Mouse (Mus musculus) heart, embryonic 12.5 days (tissue): ENCODE data around the gene Pdzd2. TPM values are rescaled to one million over a fixed set of nuclear protein-coding genes. Genes with fewer than 3 reads are reported as not detected.

Experiments
- ATAC-seq: fragments of 200-750 bp; cut with Nextera tagmentation; 2 replicates; pipeline ENCODE4 v1.8.0; 2017; ENCODE audit warnings: moderate TSS enrichment, moderate library complexity; ENCODE audit not compliant: insufficient number of reproducible peaks, low FRiP score
- H3K27ac ChIP-seq: fragments of 300-500 bp; sonication (generic); 2 replicates; pipeline ENCODE4 v1.5.1; 2016; ENCODE audit warnings: mild to moderate bottlenecking, moderate library complexity; ENCODE audit not compliant: poor library complexity, severe bottlenecking
- H3K27me3 ChIP-seq: fragments of 300-500 bp; sonication (generic); replicated peaks from 2 replicates; pipeline ENCODE4 v1.6.1; 2016; ENCODE audit warnings: mild to moderate bottlenecking, moderate library complexity
- H3K36me3 ChIP-seq: fragments of 300-500 bp; sonication (generic); 2 replicates; pipeline ENCODE4 v1.6.1; 2016; ENCODE audit warnings: mild to moderate bottlenecking, moderate library complexity
- H3K4me1 ChIP-seq: fragments of 300-500 bp; sonication (generic); replicated peaks from 2 replicates; pipeline ENCODE4 v1.6.1; 2016; ENCODE audit warnings: mild to moderate bottlenecking
- H3K4me2 ChIP-seq: fragments of 300-500 bp; sonication (generic); 2 replicates; pipeline ENCODE4 v1.6.1; 2016; ENCODE audit warnings: mild to moderate bottlenecking, moderate library complexity
- H3K4me3 ChIP-seq: fragments of 300-500 bp; sonication (generic); 2 replicates; pipeline ENCODE4 v1.5.1; 2016; ENCODE audit warnings: mild to moderate bottlenecking
- H3K9ac ChIP-seq: fragments of 300-500 bp; sonication (generic); 2 replicates; pipeline ENCODE4 v1.6.1; 2016; ENCODE audit warnings: mild to moderate bottlenecking, moderate library complexity
- H3K9me3 ChIP-seq: fragments of 300-500 bp; sonication (generic); replicated peaks from 2 replicates; pipeline ENCODE4 v1.6.1; 2016; ENCODE audit warnings: mild to moderate bottlenecking, moderate library complexity
- WGBS: fragments of 180-500 bp; shearing (Covaris S2); methylation state at CpG from one replicate; pipeline ENCODE4 v1.1.7; 2016; 5-methylcytosine and 5-hydroxymethylcytosine counted together
- polyA plus RNA-seq: library from polyadenylated mRNA; unstranded; fragments of >200 nt; fragmentation: Nextera tagmentation; extraction: Ambion mirVana; gene quantifications from 2 replicates; pipeline ENCODE4 v1.2.1, GENCODE M21; 2016

Gene Pdzd2
- polyA plus RNA-seq, 1 experiment from 2014 or later = 14.4 TPM

DNA sequence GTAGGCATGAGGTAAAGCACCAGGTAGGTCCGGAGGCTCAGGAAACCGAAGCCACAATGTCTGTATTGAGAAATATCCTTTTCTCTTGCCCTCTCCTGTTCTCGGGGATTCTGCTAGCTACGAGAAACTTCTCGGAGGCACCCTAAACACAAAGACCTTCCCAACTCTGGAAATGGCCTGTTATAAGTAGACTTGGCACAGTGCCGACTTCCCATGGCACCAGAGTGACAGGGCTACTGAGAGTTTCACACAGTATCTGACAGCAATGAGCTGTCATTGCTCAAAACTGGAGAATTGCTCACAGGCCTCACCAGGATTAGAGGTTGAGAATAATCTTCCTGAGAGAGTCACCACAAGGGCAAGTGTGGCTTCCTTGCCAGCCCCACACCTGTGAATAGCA is 21.0 kb upstream of the Pdzd2 start:
- peaks cover 34% of the 10 kb centered on the region for H3K4me1 ChIP-seq
- no peak overlapping the region for H3K4me2 ChIP-seq
- H3K9me3 ChIP-seq = no peaks in the 10 kb centered on the region
- 70% methylated on average over 6 of the region's 6 CpGs for WGBS
- H3K27me3 ChIP-seq = no peaks in the 10 kb centered on the region
- H3K27ac ChIP-seq = peak overlapping the region; percentile 44; the same call in 1 of the 2 replicates
- no peak overlapping the region for H3K4me3 ChIP-seq
- H3K9ac ChIP-seq = no peak overlapping the region
- H3K36me3 ChIP-seq = no peaks in the 10 kb centered on the region
- no peak for ATAC-seq

DNA sequence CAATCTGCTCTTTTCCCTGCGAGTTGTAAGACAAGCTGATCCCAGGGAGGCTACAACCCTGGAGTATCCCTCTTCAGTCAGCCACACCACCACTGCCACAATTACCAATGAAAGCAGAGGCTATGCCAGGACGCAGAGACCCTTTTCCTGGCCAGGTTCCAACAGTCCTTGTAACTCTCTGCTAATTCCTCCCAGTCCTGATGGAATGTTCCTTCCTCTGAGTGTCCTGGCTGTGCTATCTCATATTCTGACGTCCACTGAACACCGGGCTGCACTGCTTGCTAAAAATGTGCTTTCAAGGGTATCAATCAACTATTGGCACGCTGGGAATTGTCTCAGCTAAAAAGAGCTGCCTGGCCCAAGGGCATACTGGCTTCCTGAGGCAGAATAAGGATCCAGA is 18.7 kb upstream of the Pdzd2 start:
- Histone ChIP-seq H3K27ac (peak overlapping the region; percentile 89), H3K27me3 (no peaks in the 10 kb centered on the region)

DNA sequence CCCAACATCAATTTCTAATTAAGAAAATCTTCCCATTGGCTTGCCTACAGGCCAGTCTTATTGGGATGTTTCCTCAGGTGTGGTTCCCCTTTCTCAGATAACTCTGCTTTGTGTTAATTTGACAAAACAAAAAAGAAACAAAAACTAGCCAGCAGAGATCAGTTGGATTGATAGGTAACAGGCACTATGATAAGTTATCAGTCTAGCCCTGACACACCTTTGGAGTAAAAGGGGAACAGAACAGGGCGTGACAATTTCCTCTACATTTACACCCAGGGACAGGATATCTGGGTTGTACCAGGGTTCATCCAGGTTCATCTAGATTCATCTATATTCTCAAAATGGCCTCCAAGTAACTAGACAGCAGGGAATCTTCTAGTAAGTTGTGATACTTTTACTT is 18.0 kb upstream of the Pdzd2 start:
- ATAC-seq = no peak
- WGBS = 81% methylated on average over 1 of the region's 1 CpGs
- Histone ChIP-seq H3K36me3 (no peaks in the 10 kb centered on the region), H3K9ac (no peak overlapping the region), H3K4me3 (no peak overlapping the region), H3K4me2 (no peak overlapping the region), H3K27me3 (no peaks in the 10 kb centered on the region), H3K4me1 (peaks cover 46% of the 10 kb centered on the region), H3K27ac (no peak overlapping the region), H3K9me3 (no peaks in the 10 kb centered on the region)

More for the DNA sequence above, 18.7 kb upstream of the Pdzd2 start:
- no peak overlapping the region for H3K4me2 ChIP-seq
- H3K4me3 ChIP-seq = no peak overlapping the region
- H3K9me3 ChIP-seq = no peaks in the 10 kb centered on the region
- 14% methylated on average over 5 of the region's 5 CpGs for WGBS
- ATAC-seq = peak; percentile 76
- H3K9ac ChIP-seq = no peak overlapping the region
- no peaks in the 10 kb centered on the region for H3K36me3 ChIP-seq
- H3K4me1 ChIP-seq = peaks cover 43% of the 10 kb centered on the region

DNA sequence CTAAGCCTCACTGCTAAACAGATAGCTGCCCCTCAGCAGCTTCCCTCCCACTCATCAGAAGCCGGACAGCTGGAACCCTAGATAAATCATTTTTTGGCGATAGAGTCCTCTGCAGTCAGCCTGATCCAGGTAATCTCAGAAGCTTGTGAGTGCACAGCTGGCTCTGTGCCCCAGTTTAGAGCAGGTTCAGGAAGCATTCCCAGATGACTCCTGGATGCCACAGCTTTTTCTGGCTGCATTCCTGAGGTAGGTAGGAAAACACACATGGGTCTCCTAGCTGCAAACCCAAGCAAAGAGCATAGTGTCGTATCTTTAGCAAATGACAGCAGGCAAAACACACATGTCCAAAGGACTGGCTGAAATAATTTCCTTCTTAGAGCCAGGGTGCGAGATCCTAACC is 13.5 kb upstream of the Pdzd2 start:
- no peak overlapping the region for H3K4me2 ChIP-seq
- ATAC-seq = no peak
- H3K4me3 ChIP-seq = no peak overlapping the region
- no peaks in the 10 kb centered on the region for H3K27me3 ChIP-seq
- WGBS = 26% methylated on average over 4 of the region's 4 CpGs
- no peak overlapping the region for H3K9ac ChIP-seq
- no peaks in the 10 kb centered on the region for H3K9me3 ChIP-seq
- no peaks in the 10 kb centered on the region for H3K36me3 ChIP-seq
- H3K4me1 ChIP-seq = peaks cover 52% of the 10 kb centered on the region
- H3K27ac ChIP-seq = peak overlapping the region; percentile 34; the same call in 1 of the 2 replicates

DNA sequence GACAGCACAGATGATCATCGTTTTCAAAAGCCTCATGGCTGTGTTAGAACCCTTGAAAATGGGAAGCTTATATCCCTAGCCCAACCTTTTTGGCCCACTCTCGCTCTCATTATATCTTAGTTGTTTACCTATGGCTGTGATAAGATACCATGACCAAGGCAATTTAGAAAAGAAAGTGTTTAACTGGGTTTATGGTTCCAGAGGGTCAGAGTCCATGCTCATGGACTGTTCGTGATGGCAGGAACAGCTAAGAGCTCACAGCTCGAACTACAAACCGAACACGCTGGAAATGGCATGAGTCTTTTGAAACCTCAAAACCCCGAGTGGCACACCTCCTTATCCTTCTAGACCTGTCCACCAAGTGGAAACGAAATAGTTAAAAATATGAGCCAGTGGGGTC is 11.2 kb upstream of the Pdzd2 start:
- Histone ChIP-seq H3K4me1 (peaks cover 50% of the 10 kb centered on the region), H3K27ac (peak overlapping the region; percentile 78)
- no peak for ATAC-seq

DNA sequence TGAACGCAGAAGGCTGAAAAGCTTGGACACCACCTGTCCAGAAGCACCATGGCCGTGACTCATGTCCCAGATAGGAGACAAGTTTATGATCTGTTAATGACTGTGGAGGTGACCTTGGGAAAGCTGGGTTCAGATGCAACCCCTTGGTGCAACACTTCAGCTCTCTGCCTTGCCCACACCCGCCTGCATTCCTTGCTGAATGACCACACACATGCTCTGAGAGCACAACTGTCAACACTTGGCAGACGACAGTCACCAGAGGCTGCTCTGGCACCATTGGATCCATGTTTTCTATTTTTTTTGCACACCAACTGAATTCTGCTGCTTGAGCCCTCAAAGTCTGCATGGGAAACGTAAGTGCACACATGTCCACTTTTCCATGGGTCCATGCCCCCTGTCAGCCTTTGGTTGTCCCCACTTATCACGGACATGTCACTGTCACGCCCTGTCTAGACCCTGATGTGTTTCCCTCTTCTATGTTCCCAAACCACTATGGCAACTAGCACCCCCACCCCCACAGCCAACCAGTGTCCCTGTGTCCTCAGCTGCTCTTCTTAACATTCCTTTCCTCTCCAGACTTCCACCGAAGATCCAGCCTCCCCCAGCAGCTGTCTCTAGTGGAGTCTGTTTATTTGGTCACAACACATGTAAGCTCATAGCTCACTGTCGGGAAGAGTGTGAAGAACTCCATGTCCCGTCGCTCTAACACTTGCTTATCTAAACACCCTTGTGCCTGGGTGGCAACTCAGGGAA is 10.0 kb upstream of the Pdzd2 start:
- Histone ChIP-seq H3K27me3 (no peaks in the 10 kb centered on the region), H3K9ac (no peak overlapping the region), H3K4me3 (no peak overlapping the region), H3K27ac (peak overlapping the region; percentile 78), H3K4me2 (peak overlapping the region; percentile 38), H3K36me3 (no peaks in the 10 kb centered on the region), H3K9me3 (0 out of 2 replicates have a peak, but pooled peaks cover 3% of the 10 kb centered on the region), H3K4me1 (peaks cover 52% of the 10 kb centered on the region)
- WGBS = 23% methylated on average over 11 of the region's 11 CpGs
- ATAC-seq = peak; percentile 78

More for the DNA sequence above, 11.2 kb upstream of the Pdzd2 start:
- Histone ChIP-seq H3K36me3 (no peaks in the 10 kb centered on the region), H3K4me3 (no peak overlapping the region), H3K9me3 (0 out of 2 replicates have a peak, but pooled peaks cover 3% of the 10 kb centered on the region), H3K27me3 (no peaks in the 10 kb centered on the region), H3K4me2 (no peak overlapping the region), H3K9ac (no peak overlapping the region)
- 79% methylated on average over 8 of the region's 8 CpGs for WGBS

DNA sequence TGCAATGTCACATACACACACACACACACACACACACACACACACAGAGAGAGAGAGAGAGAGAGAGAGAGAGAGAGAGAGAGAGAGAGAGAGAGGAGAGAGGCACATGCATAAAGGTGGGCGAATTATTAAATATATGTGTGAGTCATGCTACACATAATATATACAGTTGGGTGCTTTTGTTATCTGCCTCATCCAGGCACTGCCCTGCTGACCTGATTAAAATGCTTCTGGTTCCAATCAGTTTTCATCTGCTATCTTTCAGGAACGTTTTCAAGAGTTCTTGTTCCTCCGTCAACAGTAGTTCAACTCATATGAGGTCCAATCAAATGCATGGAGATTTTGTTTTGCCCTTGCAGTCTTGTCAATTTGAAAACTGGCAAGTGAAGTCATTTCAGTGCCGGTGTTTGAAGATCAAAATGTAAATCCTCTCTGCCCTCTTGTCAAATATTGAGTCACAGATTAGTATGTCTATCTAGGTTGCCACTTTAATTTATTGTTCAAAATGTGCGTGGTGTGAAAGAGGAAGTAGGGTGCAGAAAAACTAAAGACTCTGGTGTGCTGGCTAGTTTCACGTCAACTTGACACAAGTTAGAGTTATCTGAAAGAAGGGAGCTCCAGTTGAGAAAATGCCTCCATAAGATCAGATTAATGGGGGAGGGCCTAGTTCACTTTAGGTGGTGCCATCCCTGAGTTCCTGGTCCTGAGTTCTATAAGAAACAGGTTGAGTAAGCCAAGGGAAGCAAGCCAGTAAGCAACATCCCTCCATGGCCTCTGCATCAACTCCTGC is 2.6 kb upstream of the Pdzd2 start:
- ATAC-seq = no peak
- Histone ChIP-seq H3K27ac (no peak overlapping the region), H3K4me3 (no peak overlapping the region), H3K27me3 (peaks cover 12% of the 10 kb centered on the region), H3K4me1 (peaks cover 28% of the 10 kb centered on the region), H3K36me3 (no peaks in the 10 kb centered on the region), H3K9me3 (0 out of 2 replicates have a peak, but pooled peaks cover 3% of the 10 kb centered on the region), H3K4me2 (no peak overlapping the region), H3K9ac (no peak overlapping the region)
- 74% methylated on average over 6 of the region's 6 CpGs for WGBS

DNA sequence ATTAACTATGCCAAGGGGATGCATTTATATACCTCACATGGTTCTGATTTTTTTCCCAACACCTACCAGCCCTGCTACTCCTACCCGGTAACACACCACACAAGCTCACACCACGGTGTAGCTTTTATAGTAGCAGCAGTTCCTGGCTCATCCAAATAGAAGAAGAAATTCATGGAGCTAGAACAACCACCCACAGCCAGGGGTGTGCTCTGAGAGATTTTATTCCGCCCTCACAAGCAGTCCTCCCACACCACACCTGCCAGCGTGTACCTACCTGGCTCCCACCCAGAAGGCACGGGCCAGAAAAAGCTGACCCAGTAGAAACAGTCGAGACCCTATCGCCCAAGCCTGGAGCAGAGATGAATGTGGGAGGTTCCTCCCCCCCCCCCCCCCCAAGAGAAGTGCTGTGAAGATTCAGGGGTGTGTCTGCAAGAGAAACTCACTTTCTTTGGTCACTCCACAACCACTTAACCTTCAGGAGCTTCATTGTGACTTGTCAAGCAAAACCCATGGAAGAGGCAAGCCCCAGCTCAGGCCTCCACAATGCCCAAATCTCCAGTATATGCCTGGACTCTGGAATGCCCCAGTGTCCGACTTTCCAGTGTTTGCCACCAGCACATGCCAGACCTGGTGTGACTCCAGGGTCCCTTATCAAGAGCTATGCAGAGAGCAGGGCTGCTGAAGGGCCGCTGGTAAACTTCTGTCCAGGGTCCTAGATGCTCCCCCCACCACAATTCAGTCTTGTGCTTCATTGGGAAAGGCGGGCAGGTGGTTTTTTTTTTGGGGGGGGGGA is 1.2 kb downstream of the Pdzd2 start:
- H3K9ac ChIP-seq = no peak overlapping the region
- no peak overlapping the region for H3K27ac ChIP-seq

DNA sequence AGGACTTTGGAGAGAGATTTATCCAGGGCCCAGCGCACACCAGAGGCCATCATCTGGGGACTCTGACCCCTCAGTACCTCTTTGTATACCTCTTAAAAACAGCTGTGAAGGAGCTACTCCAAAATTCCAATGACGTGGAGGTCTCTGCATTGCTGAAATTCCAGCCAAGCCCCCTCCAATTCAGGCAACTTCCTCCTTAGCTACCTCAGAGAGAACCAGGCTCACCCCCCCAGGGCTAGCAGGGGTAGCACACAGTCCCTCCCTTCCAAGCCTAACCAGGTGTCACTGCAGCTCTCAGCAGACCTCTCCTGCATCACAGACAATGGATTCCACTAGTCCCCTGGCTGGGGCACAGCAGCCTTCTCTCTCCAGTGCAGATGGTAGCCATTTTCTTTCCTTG is 4.5 kb downstream of the Pdzd2 start:
- Histone ChIP-seq H3K4me2 (no peak overlapping the region), H3K9me3 (no peaks in the 10 kb centered on the region), H3K4me3 (no peak overlapping the region), H3K4me1 (peaks cover 33% of the 10 kb centered on the region), H3K36me3 (no peaks in the 10 kb centered on the region), H3K9ac (no peak overlapping the region), H3K27ac (no peak overlapping the region), H3K27me3 (peaks cover 12% of the 10 kb centered on the region)
- 39% methylated on average over 2 of the region's 2 CpGs for WGBS
- no peak for ATAC-seq

More for the DNA sequence above, 1.2 kb downstream of the Pdzd2 start:
- no peak for ATAC-seq
- peaks cover 12% of the 10 kb centered on the region for H3K27me3 ChIP-seq
- peaks cover 30% of the 10 kb centered on the region for H3K4me1 ChIP-seq
- H3K4me3 ChIP-seq = peak overlapping the region; percentile 64
- 33% methylated on average over 10 of the region's 10 CpGs for WGBS
- H3K4me2 ChIP-seq = peak overlapping the region; percentile 88
- no peaks in the 10 kb centered on the region for H3K9me3 ChIP-seq
- no peaks in the 10 kb centered on the region for H3K36me3 ChIP-seq

DNA sequence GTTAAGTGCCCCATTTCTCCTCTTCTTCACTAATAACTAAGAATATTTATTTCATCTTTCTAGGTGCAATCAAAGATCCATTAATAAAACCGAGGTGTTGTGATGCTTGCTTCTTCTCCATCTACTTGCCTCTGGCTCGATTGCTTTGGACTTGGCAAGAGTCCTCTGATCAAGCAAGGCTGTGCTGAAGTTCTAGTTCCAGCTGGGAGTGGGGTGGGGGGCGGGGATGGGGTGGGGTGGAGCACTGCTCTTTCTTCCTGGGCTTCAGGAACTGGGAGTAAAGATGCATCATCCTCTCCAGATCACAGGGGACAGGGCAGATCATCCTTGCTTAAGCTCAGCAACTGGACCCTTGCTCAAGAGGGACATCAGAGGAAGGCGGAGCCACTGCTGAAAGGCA is 5.5 kb downstream of the Pdzd2 start:
- Histone ChIP-seq H3K27ac (no peak overlapping the region), H3K27me3 (peaks cover 12% of the 10 kb centered on the region), H3K4me3 (no peak overlapping the region), H3K36me3 (no peaks in the 10 kb centered on the region), H3K4me2 (no peak overlapping the region), H3K9me3 (no peaks in the 10 kb centered on the region), H3K9ac (no peak overlapping the region), H3K4me1 (peaks cover 29% of the 10 kb centered on the region)
- 63% methylated on average over 4 of the region's 4 CpGs for whole genome bisulfite sequencing
- ATAC-seq = no peak

DNA sequence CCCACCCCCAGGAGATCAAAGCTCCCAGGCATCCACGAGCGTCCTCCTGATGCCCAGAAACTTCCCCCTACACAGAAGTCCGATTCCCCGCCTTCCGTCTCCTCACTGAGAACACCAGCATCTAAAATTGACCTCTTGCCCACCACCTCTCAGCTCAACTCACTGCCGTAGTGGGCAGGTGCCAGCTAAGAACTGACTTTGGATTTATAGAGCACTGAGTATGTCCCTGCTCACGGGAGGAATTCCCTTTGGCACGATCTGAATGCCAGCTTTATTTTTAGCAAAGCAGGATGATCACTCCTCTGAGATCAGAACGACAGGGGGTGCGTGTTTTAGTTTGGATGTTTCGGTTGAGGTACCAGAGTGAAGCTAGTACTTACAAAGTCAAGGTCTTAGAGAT is 7.1 kb downstream of the Pdzd2 start:
- Histone ChIP-seq H3K4me1 (peaks cover 25% of the 10 kb centered on the region), H3K9me3 (no peaks in the 10 kb centered on the region), H3K27ac (no peak overlapping the region), H3K36me3 (no peaks in the 10 kb centered on the region), H3K27me3 (0 out of 2 replicates have a peak, but pooled peaks cover 1% of the 10 kb centered on the region), H3K4me2 (no peak overlapping the region), H3K4me3 (no peak overlapping the region), H3K9ac (no peak overlapping the region)
- 62% methylated on average over 11 of the region's 11 CpGs for WGBS
- no peak for ATAC-seq
